Mouse (Mus musculus) heart, postnatal 25 days (tissue): ENCODE measurements around the gene Timmdc1. TPM values are rescaled to one million over a fixed set of nuclear protein-coding genes. Genes with fewer than 3 reads are reported as not detected.

Experiments
- DNase-seq: peaks from one replicate; pipeline ENCODE4 v3.0.0; 2022; ENCODE audit warnings: low spot score
- intact Hi-C: fragments of 180-260 bp; cut with DNase I; formaldehyde crosslinking; loops from one replicate; pipeline ENCODE4 v1.15.1; 2025
- total RNA-seq, 2 experiments: library from RNA; stranded (reverse); gene quantifications; 2 replicates each; pipeline ENCODE4 v1.2.3; 2021

The Timmdc1 gene
- total RNA-seq, 2 experiments from 2014 or later, result 70.7 to 75.8 TPM

- intact Hi-C loops, result no loop called here
- no peak for DNase-seq
Measured at GRCm38 (mm10) chr16:38468706-38469018, 53.8 kb downstream of the Timmdc1 start.

- DNase-seq, result no peak
- intact Hi-C loops, result no loop called here
Measured at GRCm38 (mm10) chr16:38467917-38468705, 54.4 kb downstream of the Timmdc1 start.

- intact Hi-C loops, result no loop called here
- DNase-seq, result no peak
Measured at GRCm38 (mm10) chr16:38467091-38467916, 55.2 kb downstream of the Timmdc1 start.

DNA sequence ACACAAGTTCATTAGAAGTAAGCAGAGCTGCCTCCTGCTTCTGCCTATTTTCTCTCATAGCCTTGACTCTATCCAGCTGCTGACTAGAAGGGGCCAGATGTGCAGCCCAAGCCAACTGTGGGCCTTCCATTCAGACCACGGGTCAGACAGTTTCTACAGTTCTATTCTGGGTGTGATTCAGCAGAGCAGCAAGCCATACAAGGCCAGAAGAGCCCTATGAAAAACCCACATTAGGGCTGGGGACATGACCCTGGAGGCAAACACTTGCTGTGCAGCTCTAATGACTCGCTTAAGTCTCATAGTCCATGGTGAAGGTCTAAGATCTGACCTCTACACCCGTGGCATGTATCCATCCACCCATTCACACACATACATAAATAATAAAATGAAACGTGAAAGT lies 56.4 kb downstream of the Timmdc1 start:
- no peak for DNase-seq
- intact Hi-C loops, result no loop called here

- intact Hi-C loops, result no loop called here
- no peak for DNase-seq
Measured at GRCm38 (mm10) chr16:38463305-38463704, 59.2 kb downstream of the Timmdc1 start.

DNA sequence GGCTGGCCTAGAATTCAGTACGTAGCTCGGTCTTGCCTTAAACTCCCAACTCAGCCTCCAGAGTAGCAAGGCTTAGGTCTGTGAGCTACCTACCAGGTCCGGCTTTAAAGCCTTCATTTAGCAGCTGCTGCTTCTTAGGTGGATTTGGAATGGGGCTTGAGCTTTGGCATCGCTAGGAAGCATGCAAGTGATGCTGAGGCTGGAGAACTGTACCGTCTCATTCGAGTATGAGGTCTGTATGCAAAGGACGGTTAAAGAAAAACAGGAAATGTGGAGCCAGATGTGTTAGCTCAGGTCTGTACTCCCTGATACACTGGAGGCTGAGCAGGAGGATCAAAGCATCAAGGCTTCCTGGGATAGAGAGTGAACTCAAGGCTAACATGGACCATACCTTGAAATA lies 60.3 kb downstream of the Timmdc1 start:
- DNase-seq, result no peak
- intact Hi-C loops, result no loop called here

GRCm38 (mm10) chr16:38461749-38462148 lies 60.7 kb downstream of the Timmdc1 start:
- intact Hi-C loops, result no loop called here
- no peak for DNase-seq

GRCm38 (mm10) chr16:38459990-38460389 lies 62.5 kb downstream of the Timmdc1 start:
- no peak for DNase-seq
- intact Hi-C loops, result no loop called here

DNA sequence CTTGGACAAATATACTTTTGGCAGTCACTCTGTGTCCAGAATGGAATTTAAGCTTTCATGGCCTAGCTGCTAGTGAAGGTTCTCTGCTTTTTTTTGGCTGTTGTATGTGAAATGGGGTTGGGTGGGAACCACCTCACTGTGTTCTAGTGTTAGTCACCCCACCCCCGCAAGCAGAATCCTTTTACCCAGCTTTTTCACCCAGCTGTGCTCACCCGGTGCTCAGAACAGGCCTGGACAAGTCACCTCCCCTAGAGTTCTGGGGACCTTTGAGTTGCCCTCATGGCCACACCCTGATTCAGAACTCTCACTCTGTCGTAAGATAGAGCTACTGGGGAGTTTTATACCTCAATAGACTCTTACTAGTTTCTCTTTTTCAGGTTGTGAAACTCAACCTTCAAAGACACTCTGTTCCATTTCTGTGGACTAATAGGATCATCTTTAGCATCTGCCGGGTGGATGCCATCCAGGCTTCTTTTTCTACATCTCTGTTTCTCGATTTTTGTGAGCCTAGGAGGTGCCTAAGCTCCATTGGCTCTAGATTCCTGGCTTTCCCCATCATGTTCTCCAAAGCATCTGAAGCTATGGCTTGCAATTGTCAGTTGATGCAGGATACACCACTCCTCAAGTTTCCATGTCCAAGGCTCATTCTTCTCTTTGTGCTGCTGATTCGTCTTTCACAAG lies 63.7 kb downstream of the Timmdc1 start:
- intact Hi-C loops, result no loop called here
- no peak for DNase-seq

- no peak for DNase-seq
- intact Hi-C loops, result no loop called here
Measured at GRCm38 (mm10) chr16:38456812-38457567, 65.5 kb downstream of the Timmdc1 start.

DNA sequence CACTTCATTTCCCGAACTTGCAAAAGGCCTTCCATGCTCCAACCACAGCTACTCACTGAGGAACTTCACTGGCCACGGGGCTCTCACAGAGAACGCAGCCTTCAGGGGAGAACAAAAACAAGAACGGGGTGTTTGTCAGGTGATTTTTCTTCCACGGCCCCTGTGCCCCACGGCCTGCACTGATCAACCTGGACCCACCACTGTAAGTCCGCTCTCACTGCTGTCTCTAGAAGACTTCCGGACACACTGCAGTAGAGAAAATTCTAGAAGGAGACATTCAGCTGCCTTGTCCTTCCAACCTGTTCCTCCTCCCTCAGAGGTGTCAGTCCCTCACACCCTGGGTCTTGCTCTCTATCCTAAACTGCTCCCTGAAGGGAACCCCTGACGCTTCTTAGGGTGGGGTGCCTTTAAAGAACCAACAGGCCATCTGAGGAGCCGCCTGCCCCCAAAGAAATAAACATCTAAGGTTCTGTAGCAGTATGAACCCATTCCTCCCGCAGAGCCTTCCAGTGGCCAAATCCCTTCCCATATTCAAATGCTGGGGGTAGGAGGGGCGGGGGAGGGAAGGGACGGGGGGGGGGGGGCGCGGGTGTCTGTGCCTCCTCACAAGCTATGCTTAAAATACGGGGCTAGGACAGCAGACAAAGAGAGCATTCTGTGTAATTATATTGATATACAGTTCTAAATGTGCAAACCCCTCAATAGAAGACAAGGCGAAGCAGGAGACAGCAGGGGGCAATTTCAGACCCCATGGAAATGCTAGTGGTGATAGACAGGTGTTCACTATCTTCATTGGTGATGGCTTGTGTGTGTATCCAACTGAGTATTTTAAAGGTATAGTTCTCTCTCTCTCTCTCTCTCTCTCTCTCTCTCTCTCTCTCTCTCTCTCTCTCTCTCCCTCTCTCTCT lies 66.7 kb downstream of the Timmdc1 start, which contains the start of gene Cd80:
Gene Cd80 (plus strand): TSS at position 51 of the 908 bp plus-strand sequence.
- intact Hi-C loops, result loop anchor here (2.0 kb wide), 1 partner anchor 19 kb away; no protein-coding TSS in a partner anchor
- DNase-seq, result no peak

GRCm38 (mm10) chr16:38454533-38455254 lies 67.8 kb downstream of the Timmdc1 start:
- DNase-seq, result no peak
- intact Hi-C loops, result loop anchor here (2.0 to 5.0 kb wide), 2 partner anchors 20 to 77 kb away; no protein-coding TSS in a partner anchor

- DNase-seq, result no peak
- intact Hi-C loops, result loop anchor here (2.0 to 5.0 kb wide), 3 partner anchors 21 to 77 kb away; no protein-coding TSS in a partner anchor
Measured at GRCm38 (mm10) chr16:38453952-38454351, 68.5 kb downstream of the Timmdc1 start.

GRCm38 (mm10) chr16:38453203-38453553 lies 69.3 kb downstream of the Timmdc1 start:
- intact Hi-C loops, result loop anchor here (2.0 to 5.0 kb wide), 2 partner anchors 52 to 76 kb away; no protein-coding TSS in a partner anchor
- DNase-seq, result no peak

- peak; percentile 92 for DNase-seq
- intact Hi-C loops, result loop anchor here (2.0 to 5.0 kb wide), 2 partner anchors 52 to 75 kb away; no protein-coding TSS in a partner anchor
Measured at GRCm38 (mm10) chr16:38452442-38453202, 69.8 kb downstream of the Timmdc1 start, which contains the start of gene Adprh. TSS of gene Adprh (minus strand) at chr16:38452703.

DNA sequence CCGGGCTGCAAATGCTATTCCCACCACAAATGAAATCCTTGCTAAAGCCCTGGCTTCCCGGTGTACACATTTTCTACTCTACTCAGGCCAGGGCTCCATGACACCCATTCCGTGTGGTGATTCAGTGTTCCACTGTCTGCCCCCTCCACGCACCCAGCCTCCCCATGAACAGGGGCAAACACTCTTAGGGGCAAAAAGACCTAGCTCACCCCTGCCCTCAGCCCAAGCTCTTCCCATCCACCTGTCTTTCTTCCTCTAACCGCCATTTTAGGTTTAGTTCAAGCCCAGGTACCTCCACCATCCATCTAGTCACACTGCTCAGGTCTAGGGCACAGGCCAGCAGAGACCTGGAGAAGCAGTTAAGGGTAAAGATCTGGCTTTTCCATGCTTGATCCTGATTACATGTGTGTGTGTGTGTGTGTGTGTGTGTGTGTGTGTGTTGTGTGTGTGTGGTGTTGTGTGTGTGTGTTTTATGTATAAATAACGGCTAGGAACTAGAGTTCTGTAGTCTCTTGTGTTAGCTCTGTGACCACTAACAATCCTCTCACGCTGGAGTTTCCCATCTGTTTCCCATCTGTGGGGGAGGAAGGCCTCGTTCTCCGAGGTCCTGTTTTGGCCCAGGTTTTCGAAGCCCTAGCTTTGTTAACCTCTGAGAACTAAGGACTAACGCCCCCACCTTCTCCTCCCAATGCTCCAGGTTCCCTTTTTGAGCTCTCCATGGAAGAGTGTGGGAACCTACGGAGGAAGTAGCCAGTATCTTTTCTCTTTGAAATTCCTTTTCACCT lies 70.8 kb downstream of the Timmdc1 start:
- no peak for DNase-seq
- intact Hi-C loops, result loop anchor here (2.0 to 5.0 kb wide), 2 partner anchors 51 to 74 kb away; no protein-coding TSS in a partner anchor
